Mouse (Mus musculus) frontal cortex, adult (tissue): ENCODE results near the gene Serpinf2.
"Not testable (repeated sequence)": the region's sequence is repeated elsewhere in the genome, so short reads cannot be mapped to it uniquely, and the experiment has no call there.

Experiments used
- ATAC-seq: cut with Nextera tagmentation; 2 replicates; pipeline ENCODE4 v1.9.2; 2017; ENCODE audit warnings: mild to moderate bottlenecking, moderate library complexity, mixed read lengths; ENCODE audit not compliant: low TSS enrichment

Gene Serpinf2

DNA sequence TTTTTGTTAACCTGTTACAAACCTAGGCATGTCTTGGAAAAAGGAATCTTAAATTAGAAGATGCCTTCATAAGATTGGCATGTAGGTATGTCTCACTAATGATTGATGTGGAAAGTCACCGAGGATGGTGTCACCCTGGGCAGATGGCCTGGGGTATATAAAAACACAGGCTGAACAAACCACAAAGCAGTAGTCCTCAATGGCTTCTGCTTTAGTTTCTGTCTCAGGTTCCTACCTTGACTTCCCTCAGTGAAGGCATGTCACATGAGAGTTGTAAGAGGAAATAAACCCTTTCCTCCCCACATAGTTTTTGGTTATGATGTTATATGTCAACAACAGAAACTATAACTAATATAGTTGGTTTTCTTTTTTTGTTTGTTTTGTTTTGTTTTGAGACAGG, 43.8 kb downstream of the Serpinf2 start:
- no peak for ATAC-seq

DNA sequence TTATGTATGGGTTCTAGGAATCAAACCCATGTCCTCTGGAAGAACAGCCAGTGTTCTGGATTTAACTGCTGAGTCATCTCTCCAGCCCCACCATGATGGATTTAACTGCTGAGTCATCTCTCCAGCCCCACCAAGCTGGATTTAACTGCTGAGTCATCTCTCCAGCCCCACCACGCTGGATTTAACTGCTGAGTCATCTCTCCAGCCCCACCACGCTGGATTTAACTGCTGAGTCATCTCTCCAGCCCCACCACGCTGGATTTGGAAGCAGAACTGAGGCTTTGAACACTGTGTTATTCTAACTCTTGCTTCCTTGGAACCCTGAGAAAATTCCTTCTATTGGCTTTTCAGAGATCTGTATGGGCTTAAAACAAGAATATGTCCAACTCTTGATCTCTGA, 55.9 kb downstream of the Serpinf2 start:
- not testable (repeated sequence) for ATAC-seq
